Mouse (Mus musculus) embryo, embryonic 10 days (tissue): ENCODE measurements around the gene Appl1.

Experiments used
- DNase-seq: peaks from one replicate; pipeline ENCODE4 v3.0.0-alpha.2; 2015; ENCODE audit warnings: low spot score

Appl1 gene

DNA sequence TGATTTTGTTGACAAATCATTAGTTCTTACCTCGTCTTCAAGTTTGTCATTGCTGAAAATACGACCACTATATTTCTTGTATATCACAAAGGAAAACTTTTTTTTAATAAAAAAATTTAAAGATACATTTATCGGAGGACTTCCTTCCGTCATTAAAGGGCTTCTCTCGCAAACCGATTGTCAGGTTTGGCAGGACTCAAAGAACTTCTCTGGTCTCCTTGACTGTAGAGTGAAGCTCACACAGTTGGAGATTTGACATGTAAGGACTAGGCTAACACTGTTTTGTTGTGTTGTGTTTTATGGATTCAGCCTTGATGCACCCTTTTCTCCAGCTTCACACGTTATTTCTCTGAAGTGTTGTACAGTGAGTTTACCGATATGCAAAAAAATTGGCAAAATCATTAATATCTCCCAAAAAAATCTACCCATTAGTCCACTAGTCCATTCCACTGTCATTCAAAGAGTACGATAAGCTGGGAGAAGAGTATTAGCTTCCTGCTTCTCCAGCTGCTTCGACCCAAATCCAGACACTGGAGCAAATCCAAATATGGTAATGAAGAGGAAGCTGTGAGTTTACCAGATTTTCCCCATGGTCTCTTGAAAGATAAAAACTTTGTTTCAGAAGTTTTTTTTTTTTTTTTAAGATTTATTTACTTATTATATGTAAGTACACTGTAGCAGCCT is at the start of gene Appl1:
Gene Appl1, minus strand, starts transcription at position 127 of the 684 bp plus-strand sequence.
- no peak for DNase-seq

DNA sequence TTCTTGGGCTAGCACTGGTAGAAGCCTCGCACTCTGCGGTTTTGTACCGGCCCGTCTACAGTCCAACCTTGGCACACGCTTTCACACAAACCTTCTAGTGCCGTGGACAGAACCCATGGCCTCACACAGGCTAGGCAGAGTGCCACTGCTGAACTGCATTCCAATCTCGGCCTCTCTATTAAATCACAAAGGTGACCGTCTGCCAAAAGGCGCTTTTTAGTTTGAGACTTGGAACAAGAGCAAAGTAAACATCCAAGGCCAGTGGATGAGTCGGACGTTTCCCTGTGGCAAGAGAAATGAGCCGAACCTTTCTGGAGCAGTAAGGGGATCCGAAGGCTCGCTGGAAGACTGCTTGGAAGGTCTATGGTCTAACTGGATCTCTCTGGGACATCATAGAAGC is 48.8 kb upstream of the Appl1 start:
- DNase-seq: no peak

DNA sequence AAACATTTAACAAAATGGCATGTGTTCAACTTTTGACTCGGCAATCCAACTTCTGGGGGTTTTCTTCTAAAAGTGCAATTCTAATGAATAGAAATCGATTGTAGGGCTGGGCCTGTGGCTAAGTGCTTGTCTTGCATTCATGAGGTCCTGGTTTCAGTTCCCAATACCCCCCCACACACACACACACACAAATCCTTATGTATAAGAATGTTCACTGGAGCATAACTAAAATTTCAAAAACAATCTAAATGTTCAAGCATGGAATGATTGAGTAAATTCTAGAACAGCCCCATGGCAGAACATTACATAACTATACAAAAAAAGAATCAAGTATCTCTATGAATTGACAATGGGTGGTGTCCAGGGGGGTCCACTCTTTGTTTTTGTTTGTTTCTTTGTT is 46.9 kb upstream of the Appl1 start:
- no peak for DNase-seq

DNA sequence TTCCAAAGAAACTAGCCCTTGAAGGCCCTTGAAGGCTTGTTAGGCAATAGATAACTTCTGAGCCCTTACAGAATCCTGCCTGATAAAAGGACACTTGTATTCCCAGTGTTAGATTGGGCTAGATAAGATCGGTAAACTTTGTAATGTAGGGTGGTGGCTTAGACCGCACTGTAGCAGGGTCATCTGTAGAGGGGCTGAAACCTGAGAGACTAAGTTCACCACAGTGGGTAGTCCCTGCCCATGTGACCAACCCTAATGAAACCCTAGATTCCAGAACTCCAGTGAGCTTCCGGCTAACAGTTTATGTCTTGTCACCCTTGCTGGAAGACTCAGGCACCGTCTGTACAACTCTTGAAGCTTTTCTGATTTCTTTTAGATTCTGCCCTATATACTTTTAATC is 42.6 kb upstream of the Appl1 start:
- no peak for DNase-seq

DNA sequence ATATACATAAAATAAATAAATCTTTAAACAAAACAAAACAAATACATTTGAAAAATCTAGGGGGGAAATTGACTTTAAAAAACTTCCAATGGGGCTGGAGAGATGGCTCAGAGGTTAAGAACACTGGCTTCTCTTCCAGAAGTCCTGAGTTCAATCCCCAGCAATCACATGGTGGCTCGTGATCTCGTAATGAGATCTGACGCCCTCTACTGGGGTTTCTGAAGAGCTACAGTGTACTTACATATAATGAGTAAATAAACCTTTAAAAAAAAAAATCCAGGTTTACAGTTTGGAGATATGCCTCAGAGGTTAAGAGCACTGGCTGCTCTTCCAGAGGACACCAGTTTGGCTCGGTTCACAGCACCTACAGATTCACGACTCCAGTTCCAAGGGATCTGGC is 40.5 kb upstream of the Appl1 start:
- no peak for DNase-seq

DNA sequence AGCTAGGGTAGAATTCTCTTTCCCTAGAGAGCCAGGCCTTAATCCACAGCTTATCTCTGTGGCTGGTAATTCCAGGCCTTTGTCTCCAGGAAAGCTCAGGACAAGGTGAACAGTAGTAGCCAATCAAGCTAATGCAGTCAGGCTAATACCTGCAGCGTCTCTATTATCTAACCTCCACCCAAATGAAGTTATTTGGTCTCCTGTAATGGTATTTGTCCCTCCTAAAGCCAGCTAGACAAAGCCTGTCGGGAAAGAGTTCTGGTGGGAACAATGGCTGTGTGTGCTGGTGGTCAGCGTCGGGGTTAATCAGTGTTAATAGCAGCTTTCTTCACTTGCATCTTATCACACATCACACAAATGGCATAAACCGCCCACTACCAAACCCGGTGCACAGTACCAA is 34.9 kb upstream of the Appl1 start:
- DNase-seq: no peak

DNA sequence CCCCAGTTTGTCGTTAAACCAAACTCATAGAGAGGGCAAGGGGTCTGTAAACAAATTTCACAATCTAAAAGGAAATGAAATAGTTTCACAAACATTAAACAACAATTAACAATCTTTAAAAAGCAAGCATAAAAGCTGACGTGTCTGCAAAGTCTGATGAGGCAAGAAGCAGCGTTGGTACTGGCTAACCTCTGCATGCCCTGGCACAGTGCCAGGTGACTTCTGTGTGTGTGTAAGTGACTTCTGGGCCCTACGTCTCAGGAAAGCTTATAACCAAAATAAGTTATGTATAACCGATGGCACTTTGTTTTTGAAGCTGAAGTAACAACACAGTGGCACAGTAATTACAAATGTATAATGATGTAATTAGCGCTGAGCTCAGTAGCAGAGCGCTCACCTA is 33.9 kb upstream of the Appl1 start:
- no peak for DNase-seq

DNA sequence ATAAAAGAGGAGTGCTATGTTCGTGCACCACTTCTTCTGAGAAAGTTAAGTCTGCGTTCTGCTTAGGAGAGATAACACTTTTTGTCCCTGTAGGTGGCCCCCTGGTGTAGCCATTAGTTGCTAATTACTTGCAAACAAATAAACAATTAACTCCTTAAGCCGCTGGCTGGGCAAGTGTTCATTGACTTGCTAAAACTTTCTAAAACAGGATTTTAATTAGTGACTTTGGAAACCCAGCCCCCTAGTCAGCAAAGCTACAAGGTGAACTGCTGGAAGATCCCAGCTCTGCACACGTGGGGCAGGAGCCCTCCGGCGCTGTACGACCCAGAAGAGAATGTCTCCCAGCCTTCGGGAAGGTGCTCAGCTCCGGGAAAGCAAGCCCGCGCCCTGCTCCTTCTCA is 29.4 kb upstream of the Appl1 start:
- peak; percentile 16 for DNase-seq

DNA sequence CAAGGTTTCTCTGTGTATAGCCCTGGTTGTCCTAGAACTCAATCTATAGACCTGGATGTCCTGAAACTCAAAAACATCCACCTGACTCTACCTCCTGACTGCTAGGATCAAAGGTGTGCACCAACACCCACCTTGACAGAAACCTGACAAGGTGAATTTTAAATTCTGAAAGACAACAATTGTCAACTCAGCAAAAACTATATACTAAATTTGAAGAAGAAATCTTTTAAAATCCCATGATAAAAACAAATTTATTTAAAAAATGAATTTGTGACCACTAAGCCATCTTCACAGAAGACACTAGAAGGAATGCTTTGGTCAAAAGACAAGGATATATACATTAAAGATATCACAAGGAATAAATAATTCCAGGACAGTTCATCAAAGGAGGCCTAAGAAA is 25.2 kb upstream of the Appl1 start:
- no peak for DNase-seq

DNA sequence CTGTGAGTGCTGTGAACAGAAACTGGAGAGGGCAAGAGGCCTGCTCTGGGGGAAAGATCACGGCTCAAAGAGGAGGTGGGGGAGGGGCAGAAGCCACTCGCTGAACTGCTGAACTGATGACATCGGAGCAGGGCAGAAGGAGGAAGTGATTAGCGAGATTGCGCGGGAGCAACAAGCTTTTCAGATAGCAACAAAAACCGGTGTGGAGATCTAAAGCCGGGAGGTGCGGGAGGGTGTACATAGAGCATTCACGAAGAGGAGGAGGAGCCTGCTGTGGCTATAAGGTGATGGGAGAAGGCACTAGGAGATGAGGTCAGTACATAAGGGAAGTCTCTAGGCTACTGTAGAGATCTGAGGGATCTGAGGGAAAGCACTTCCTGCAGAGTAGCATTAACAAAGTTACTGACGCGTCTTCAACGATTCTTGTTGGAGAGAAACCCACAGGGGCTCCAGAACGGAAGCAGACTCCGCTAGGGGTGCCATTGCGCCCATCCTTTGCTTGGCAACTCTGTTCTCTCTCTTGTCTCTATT is 23.2 kb upstream of the Appl1 start, which contains the start of gene Hesx1:
Gene Hesx1, plus strand, starts transcription at position 206 of the 531 bp plus-strand sequence.
- peak; percentile 84 for DNase-seq

DNA sequence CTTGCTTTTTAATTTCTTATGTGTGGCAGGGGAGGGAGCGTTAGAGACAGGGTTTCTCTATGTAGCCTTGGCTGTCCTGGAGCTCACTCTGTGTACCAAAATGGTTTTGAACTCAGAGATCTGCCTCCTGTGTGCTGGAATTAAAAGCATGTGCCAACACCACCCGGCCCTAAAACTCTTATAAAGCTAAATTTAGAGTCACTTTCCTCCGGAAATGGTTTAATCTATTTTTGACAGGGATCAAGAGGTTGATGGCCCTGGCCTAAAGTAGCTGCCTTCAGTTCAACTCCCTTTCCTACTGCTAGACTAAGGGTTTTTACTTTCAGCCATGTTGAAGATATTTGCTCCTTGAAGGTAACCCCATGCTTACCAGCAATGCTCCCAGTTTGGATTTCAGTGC is 22.4 kb upstream of the Appl1 start:
- no peak for DNase-seq

DNA sequence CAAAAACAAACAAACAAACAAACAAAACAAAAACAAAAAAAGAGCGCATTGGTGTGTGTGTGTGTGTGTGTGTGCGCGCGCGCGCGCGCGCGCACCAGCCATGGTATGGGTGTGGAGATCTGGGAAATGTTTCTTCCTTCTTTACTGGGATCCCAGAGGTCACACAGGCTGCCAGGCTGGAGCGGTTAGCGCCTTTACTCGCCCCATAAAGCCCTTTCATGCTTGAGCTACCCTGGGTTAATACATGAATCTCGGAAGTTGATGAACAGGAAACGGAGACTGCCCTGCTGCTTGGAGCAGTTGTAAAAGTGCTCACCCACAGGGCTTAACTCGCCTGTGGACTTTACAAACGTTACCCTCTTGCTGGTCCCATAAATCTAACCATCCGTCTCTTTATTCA is 20.6 kb upstream of the Appl1 start:
- peak; percentile 44 for DNase-seq

DNA sequence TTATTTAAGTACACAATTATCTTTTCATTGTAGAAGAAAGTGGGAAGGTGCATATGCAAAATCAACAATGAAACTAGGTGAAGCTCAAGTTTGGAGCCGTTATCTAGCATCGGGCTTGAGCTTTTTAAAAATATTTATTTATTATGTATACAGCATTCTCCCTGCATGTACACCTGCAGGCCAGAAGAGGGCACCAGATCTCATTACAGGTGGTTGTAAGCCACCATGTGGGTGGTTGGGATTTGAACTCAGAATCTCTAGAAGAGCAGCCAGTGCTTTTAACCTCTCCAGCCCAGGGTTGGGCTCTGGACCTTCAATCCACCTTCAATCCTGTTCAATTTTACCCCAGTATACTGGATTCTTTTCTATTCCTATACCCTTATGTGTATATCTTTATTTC is 17.7 kb upstream of the Appl1 start:
- peak; percentile 29 for DNase-seq

DNA sequence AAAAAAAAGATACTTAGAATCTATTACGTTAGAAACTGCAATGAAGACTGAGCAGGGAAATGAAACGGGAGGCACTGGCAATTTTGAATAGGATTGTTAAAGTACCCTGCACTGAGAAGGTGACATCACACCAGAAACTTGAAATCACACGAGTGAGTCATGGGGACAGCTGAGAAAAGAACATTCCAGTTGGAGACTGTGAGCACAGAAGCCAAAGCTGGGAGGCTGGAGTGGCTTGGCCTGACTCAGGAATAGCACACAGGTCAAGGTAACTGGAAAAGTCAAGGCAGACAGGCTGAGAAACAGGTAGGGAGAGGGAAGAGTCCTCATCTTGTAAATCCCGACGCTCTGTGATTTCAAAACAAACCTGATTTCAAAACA is 11.1 kb upstream of the Appl1 start:
- no peak for DNase-seq

DNA sequence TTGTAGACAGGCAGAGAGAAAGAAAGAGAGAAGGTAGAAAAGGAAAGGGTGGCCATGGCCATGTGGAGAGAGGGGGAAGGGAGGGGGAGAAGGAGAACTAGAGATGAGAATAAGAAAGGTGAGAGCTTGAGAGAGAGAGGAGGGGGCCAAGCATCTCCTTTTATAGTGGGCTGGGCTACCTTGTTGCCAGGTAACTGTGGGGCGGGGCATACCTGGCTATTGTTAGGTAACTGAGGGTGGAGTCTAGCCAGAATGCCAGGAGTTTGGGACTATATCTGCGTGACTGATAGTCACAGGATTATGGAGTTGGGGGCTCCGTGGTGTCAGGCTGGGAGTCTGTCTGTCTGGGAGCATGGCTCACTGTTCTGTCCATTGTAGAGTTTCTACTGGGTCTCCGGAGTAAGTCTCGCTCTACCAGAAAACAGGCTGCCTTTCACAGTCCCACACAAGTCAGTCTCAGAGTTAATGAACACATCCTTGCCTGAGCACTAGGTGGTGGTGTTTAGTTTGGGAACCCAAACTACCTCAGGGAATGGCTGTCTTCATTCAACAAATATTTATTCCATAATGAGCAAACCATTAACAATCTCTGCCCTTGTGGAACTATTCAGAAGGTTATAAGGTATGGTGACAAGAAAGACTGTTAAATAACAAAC is 10.6 kb upstream of the Appl1 start:
- no peak for DNase-seq

DNA sequence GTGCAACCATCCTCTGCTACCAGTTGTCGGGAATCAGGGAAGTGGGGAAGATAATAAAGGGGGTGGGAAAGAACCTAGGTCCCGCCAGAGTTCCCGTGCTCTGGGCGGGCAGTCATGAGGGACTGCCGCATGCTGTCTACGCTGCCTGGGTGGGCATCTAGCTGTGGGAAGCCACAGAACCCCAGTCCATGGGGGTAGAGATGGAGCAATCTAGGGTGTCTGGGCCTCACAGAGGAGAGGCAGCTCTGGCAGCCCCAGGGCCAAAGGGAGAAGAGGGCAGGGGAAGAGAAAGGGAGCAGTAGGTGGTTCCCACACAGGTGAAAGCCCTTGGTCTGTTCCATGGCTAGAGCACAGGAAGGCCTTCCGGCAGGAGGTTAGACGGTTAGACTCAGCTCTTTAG is 10.0 kb upstream of the Appl1 start:
- no peak for DNase-seq

DNA sequence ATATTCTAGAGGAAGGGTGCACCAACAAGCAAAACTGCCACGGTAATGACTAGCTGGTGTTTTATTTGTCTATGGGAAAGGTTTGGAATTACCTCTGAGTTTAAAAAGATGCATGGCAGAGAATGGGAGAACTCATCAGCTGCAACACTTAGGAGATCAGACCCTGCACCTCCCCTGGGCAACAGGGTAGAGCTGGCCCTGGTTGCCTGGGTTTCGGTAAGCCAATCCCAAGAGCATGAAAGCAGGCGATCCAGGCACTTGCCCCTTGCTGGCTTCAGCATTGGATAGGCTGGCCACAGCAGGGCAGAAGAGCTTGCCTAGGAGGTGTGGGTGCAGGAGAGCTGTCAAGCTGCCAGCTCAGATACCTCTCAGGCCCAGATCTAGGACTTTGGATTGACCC is 8.8 kb upstream of the Appl1 start:
- DNase-seq: no peak

DNA sequence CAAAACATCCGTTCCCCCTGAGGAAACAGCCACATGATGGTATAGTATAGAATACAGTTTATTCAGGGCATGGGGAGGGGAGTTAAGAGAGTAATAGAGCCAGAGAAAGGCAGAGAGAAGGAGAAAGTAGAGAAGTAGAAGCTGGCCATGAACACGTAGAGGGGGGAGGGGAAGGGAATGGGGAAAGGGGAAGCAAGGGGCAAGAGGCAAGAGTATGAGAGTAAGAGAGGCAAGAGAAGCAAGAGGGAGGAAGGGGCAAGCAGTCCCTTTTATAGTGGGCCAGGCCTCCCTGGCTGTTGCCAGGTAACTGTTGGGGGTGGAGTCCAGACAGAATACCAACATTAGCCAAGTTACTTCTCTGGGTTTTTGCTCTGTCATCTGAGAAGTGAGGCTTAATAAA is 6.5 kb upstream of the Appl1 start:
- DNase-seq: no peak

DNA sequence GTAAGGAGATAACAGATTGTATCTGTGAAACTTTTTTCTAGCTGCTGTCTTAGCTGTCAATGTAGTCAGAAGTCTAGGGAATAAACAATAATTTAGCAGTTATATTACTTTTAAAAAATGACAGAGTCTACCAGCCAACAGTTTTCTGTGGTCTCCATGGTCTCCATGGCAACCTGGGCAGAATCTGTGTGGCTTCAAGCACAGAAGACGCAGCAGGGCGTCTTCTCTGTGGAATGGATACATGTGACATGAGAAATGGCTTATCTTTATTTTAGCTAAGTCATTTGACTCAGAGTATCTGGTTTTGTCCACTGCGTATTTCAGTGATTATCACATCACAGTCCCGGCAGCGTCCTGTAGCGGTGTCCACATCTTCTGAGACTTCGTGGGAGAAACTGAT is 5.2 kb upstream of the Appl1 start:
- peak; percentile 46 for DNase-seq

DNA sequence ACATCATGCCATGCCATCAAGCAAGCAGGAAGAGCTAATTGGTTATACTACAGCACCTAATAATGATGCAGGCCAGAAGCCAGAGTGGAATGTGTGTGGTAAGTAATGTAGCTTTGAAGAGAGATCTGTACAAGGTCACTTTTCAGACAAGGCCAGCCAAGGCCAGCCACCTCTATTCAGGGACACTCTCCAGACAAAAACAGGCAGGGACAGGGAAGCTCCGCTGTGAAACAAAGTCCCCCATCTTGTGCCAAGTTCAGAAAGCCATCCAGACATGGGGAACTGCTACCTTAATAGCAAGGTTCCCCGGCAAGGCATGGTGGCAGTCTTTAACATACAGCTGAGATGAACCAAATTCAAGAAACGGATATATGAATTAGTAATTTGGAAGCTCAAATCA is 4.5 kb upstream of the Appl1 start:
- no peak for DNase-seq

DNA sequence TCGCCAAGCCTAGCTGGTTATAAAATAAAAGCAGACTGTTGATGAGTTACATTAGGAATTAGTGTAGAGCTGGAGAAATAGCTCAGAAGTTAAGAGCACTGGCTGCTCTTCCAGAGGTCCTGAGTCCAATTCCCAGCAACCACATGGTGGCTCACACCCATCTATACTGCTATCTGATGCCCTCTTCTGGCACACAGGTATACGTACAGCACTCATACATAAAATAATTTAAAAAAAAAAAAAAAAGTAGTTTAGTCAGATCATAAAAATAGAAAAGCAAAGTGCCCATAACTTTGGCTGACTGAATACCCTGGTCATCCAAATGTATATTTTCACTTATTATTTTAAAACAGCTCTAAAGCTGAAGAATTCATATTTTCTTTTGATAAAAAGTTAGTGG is 2.1 kb upstream of the Appl1 start:
- DNase-seq: no peak

DNA sequence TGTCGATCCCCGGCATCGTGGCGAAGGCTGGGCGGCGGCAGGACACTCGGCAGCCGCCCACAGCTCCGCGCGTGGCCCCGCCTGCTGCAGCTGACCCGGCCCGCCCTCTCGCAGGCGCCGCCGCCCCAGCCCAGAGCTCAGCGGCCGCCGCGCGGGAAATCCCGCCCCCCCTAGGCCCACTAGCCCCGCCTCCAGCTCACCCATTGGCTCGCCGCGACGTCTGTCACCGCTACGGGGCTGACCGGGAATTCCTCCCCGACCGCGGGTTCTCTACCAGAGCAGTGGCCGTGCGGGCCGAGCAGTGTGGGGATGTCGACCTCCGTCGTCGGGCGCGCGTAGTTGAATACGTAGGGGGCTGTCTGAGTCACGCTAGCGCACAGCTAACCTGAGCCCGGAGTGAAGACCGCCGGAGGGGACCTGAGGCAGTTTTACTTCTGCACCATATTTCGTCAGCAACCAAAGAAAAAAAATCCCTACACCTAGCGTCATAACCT is 546 bp downstream of the Appl1 start:
- DNase-seq: peak; percentile 96

DNA sequence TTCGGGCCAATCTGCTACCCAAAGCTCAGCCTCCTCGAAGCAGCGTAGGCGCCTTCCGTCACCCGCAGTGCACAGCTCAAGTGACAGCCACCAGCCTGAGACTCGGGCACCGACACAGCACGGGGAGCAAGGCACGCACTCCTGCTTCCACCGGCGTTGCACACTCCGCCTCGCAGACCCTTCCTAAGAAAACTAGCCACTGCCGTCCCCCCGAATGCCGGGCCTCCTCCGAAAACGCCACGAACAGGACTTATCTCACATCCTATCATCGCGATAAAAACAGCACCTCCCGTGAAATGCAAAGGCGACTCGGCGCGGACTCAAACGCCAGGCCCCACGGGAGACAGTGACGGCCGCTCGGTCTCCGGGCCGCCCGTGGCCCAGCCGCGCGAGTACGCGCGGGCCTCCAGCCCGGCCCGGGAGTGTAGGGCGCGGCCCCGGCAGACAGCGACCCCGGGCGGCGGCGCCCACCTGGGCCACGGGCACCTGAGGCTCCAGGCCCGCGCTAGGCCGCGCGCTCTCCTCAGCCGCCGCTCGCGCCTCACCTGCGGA is 1.1 kb downstream of the Appl1 start:
- peak; percentile 74 for DNase-seq
